Mouse (Mus musculus): ENCODE measurements around the gene Vdac2.

Vdac2 gene

GRCm38 (mm10) chr14:21824938-21825337 is at the start of gene Vdac2:
Vdac2 (plus strand) TSS chr14:21825238.
- no peak for DNase-seq

DNA sequence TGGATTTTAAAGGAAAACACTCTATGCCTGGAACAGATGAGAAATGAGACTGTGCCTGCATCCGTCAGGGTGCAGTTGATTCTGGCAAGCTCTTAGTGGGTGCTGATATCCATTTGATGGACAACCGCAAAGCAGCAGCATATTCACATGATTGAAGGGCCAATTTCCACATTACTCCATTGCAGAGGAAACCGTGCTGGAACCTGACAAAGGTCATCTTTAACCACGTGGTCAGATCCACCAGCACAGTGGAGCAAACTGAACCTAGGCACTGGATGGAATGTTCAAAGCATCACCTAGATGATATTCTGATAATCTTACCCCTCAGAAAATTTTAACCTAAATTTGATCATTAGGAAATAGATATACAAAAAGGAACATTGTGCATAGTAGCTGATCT is 48.8 kb upstream of the Vdac2 start:
- no peak for DNase-seq

DNA sequence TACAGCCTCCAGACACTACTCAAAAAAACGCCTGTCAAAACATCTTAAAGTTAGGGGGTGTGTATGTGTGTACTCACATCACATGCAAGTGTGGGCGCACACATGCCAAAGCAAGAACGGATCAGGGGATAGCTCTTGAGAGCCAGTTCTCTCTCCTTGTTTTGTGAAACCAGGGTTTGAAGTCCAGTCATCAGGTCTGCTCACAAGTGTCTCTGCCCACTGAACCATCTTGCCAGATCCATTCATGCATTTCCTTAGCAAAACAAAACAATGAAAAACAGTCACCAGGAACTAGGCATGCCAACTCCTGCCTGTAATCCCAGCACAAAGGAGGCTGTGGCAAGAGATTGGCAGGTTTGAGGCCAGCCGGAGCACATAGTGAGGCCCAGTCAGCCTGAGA is 38.5 kb upstream of the Vdac2 start:
- DNase-seq = no peak

- no peak for DNase-seq
Measured at GRCm38 (mm10) chr14:21787374-21787773, 37.7 kb upstream of the Vdac2 start.

DNA sequence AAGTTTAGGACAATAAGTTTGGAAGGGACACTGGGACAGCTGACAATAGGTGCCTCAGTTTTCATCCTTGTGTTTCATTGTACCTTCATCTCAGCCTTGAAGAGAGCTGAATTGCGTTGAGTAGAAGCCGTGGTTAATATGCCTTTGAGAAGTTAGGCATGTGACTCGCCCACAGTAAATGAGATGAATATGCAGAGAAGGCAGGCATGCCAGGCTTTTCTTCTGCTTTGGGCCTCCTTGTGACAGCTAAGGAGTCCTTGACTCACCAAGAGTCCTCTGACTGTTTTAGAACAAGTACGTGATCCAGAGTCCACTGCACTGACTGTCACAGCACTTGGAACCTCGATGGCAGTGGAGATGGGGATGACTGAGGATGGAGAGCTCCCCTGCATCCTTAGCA is 36.9 kb upstream of the Vdac2 start:
- DNase-seq = no peak

GRCm38 (mm10) chr14:21790585-21791251 is 34.3 kb upstream of the Vdac2 start:
- DNase-seq = no peak

DNA sequence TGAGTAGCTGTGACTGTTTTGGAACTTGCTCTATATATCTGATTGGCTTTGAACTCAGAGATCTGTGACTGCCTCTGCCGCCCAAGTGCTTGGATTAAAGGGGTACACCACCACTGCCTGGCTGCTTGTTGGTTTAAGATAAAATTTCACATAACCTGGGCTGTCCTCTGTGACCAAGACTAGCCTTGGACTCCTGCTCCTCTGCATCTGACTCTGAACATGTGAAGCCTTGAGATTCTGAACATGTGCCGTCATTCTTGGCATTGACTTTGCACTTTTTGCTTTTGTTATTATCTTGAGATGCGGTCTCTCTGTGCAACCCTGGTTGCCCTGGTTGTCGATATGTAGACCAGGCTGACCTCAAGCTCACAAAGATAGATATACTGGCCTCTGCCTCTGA is 33.3 kb upstream of the Vdac2 start:
- no peak for DNase-seq

GRCm38 (mm10) chr14:21792250-21792649 is 32.8 kb upstream of the Vdac2 start:
- DNase-seq = no peak

DNA sequence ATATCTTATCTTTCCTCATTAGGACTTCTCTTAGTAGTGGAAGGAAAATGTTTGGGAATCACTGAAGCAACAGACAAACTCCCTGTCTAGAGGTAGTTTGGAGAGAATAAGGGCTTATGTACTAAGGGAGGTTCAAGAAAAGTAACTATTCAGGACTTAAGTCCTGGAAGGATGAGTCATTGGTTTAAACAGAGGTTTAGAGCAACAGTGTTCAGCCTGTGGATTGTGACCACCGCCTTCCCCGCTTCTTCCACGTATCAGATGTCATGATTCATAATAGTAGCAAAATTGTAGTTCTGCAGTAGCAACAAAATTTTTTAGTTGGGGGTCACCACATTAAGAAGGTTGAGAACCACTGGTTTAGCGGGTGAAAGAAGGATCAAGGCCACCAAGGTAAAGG is 24.4 kb upstream of the Vdac2 start:
- no peak for DNase-seq

GRCm38 (mm10) chr14:21801624-21802023 is 23.4 kb upstream of the Vdac2 start:
- DNase-seq = no peak

GRCm38 (mm10) chr14:21802543-21803206 is 22.4 kb upstream of the Vdac2 start:
- no peak for DNase-seq

GRCm38 (mm10) chr14:21806203-21806602 is 18.8 kb upstream of the Vdac2 start:
- DNase-seq = no peak

DNA sequence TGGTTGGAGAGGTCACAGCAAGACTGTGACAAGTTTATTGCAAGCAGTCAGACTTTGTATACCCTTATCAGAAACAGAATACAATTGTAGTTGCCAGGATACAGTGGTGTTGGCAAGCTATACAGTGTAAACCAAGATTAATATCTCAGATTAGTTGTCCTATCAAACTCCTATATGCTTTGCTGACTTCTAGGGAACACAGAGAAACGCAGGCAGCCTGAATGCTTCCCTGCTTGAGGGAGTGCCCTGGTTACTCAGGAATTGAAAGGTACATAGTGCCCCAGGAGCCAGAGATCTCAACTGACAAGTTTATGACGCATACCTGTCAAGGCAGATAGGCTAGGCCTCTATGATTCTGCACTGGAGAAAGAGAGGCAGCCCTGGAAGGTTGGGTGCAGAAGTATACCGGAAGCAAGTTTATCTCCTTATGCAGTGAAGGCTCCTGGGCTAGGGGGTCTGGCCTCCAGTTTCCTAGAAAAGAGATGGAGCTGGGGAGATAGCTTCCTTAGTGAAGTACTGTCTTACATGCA is 18.3 kb upstream of the Vdac2 start:
- peak in 1 of 2 experiments; percentile 52 for DNase-seq

DNA sequence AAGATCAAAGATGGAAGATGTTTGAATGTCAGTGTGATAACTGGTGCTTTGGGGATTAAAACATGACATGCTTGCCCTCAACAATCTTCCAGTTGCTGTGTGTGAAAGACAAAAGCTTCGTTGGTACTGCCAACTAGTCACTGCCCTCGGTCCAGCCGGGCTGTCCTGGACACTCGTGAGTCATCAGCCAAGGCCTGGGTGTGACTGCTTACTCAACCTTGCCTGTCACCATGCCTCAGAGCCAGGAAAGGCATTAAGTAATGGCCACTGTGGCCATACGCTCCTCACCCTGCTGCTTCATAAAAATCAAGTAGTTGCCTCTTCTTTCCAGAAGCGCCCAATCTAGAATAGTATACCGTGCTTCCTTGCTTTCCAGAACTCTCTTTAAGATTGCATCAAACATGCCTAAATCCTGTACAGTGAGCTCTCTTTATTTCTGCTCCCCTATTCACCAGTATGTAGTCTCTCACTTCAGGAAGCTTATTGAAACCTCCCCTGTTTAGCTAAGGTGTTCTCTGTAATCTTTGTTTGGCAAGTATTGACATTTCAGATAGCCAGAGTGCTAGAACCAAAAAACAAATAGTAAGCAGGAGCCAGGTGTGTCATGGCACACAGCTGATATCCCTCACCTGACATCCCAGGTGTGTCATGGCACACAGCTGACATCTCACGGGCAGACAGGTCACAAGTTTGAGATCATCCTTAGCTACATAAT is 16.7 kb upstream of the Vdac2 start:
- DNase-seq = peak; percentile 47 to 48

GRCm38 (mm10) chr14:21809418-21809817 is 15.6 kb upstream of the Vdac2 start:
- no peak for DNase-seq

- DNase-seq = no peak
Measured at GRCm38 (mm10) chr14:21811301-21811700, 13.7 kb upstream of the Vdac2 start.

GRCm38 (mm10) chr14:21811744-21812393 is 13.2 kb upstream of the Vdac2 start:
- DNase-seq = no peak

DNA sequence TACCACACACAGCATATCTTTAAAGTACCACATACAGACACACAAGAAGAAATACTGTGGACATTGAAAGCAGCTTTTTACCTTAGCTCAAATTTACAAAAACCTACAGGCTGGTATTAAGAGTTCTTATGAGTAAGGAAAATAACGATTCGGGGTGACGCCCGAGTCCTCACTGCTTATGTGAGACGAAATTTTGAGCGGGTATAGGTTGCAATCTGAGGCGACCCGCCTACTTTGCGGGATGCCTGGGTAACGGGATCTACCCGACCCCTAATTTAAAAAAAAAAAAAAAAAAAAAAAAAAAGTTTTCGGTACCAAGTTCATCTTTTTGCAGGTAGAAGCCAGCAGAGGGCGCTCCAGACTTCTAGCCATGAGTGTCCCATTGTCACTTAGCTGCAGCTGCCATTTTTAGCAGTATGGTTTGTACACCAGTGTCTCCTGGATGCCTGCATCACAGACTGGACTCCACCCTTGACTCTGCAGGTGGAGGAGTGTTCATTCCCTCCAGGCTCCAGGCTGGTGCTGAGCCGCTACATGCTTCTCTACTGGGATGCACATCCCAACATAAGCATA is 12.4 kb upstream of the Vdac2 start:
- DNase-seq = peak; percentile 74 to 82

DNA sequence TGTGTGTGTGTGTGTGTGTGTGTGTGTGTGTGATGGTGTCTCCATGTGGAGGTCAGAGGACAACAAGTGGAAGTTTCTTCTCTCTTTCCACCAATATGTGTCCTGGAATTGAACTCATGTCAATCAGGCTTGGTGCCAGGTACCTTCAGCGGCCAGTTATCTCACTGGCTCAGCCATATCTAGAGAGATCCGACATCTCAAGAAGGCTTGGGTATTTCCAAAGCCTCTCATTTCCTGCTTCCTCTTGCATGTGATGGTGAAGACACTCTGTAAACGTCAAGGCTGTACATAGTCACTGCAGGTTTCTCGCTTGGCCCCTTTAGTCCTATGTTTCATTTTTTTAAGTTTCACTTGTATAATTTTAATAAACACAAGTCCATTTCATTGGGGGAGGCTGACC is 11.8 kb upstream of the Vdac2 start:
- no peak for DNase-seq

DNA sequence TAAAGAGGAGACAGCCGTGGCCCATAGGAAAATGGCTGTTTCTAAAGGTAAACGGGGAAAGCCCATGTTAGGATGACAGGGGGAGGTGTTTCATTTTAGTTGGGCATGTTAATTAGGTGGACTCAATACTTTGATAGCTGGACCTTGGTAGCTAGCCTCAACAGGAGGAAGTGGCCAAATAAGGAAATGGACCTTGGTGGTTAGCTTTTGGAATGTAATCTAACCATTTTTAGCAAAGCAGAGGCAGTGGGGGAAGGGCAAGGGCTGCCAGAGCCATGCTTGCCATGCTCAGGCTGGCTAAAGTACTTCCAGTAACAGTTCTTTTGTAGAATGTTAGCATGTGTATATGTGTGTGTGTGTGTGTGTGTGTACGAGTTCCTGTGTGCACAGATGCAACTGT is 11.2 kb upstream of the Vdac2 start:
- peak in 1 of 2 experiments; percentile 41 for DNase-seq

DNA sequence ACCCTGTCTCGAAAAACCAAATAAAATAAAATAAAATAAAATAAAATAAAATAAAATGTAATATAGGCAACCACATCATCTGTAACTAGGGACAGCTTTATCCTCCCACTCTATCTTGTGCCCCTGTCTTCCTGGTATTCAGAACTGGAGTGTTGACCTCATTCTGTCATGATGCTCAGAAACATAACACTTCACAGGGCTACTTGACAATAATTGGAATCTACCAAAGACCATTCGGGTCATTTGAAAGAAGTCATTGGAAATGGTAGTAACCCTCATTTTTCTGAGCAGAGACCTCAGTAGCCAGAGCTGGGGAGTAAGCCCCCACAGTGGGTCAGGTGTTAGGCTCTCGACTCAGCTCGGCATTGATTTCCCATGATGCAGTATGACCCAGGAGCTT is 10.4 kb upstream of the Vdac2 start:
- no peak for DNase-seq

DNA sequence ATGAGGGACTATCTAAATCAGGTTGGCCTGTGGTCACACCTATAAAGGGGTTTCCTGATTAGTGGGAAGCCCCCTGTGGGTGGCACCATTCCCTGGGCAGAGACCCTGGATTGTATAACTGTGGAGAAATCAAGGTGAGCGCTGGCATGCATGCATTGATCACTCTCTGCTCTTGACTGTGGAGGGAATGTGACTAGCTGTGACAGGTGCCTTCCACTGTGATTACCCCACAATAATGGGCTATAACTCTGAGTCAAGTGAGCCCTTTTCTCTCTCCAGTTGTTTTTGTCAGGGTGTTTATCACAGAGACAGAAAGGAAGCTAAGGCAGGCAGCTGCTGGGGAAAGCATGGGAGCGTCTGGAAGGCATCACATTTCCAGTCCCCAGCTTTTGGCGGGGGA is 8.8 kb upstream of the Vdac2 start:
- no peak for DNase-seq

DNA sequence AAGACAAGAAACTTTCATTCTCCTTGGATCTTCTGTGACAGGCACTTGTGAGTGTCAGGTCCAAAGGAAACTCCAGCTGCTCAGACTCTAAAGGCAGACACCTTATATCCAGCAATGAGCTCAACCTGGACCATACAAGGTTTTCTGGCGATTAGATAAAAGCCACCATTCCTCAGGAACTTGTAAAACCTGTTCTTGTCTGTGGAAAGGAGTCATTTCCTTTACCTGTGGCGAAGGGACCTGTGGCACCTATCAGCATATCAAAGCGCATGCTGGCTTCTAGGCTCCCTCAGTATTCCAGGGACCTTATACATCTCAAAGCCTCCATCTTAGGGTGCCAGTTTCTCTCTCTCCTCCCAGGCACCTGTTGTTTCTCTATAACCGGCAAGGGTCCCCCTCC is 7.6 kb upstream of the Vdac2 start:
- DNase-seq = no peak
